21 mouse cellular contexts compared by ENCODE assay signal in genomic region chr14:8325746-8326145, GRCm38 (mm10). TPM values are rescaled to one million over a fixed set of nuclear protein-coding genes. Genes with fewer than 3 reads are reported as not detected.
DNase-seq lines count a peak whose midpoint lies in the region; ATAC-seq and TF ChIP-seq lines count a peak whose summit lies in the region.
"Had no signal": no experiment of that assay in that cellular context is flagged by ENCODE, and none has a peak within 500 bp of the region (broad histone marks: within the 10 kb centered on the region; RNA-seq: fewer than 3 reads in every experiment).

No protein-coding gene starts in this region.

- H3K27ac ChIP-seq in forebrain, embryonic 14.5 days (ENCODE audit: low read depth, low read length), result no peak overlapping the region
- no peak overlapping the region for H3K27ac ChIP-seq in forebrain, embryonic 10.5 days
- H3K27ac ChIP-seq in forebrain, embryonic 16.5 days (ENCODE audit: low read length), result no peak overlapping the region
- H3K27ac ChIP-seq in forebrain, postnatal 0 days (ENCODE audit: low read depth, low read length), result no peak overlapping the region
- H3K27ac ChIP-seq in kidney, adult 2 months (ENCODE audit: insufficient read depth, low read depth, low read length), result peak overlapping the region; percentile 91
- H3K27ac ChIP-seq: embryonic facial prominence, embryonic 10.5 days; embryonic facial prominence, embryonic 12.5 days had no signal

- no peaks in the 10 kb centered on the region for H3K36me3 ChIP-seq in forebrain, embryonic 14.5 days (ENCODE audit: control insufficient read depth, insufficient read depth, low read length)
- no peaks in the 10 kb centered on the region for H3K36me3 ChIP-seq in forebrain, embryonic 10.5 days (replicated peaks)
- no peaks in the 10 kb centered on the region for H3K36me3 ChIP-seq in forebrain, embryonic 16.5 days (ENCODE audit: control insufficient read depth, insufficient read depth)
- H3K36me3 ChIP-seq in forebrain, postnatal 0 days (ENCODE audit: insufficient read depth), result no peaks in the 10 kb centered on the region
- no peaks in the 10 kb centered on the region for H3K36me3 ChIP-seq in kidney, adult 2 months (ENCODE audit: control insufficient read depth, insufficient read depth, low read length)
- H3K36me3 ChIP-seq: embryonic facial prominence, embryonic 10.5 days; embryonic facial prominence, embryonic 12.5 days had no signal

- DNase-seq in forebrain, embryonic 14.5 days (ENCODE audit: low spot score), result peak; percentile 62
- no peak for DNase-seq in forebrain, embryonic 10.5 days (ENCODE audit: extremely low spot score, low spot score)
- no peak for DNase-seq in forebrain, postnatal 0 days
- DNase-seq in kidney, adult 2 months, result no peak
- DNase-seq in kidney, postnatal 4 days, result no peak
- DNase-seq in brain, embryonic 14.5 days (ENCODE audit: low read depth), result peak; percentile 75
- no peak for DNase-seq in right cerebral cortex, postnatal 10 days (ENCODE audit: low spot score in 2 of 2)
- DNase-seq: adrenal gland, adult 2 months; adrenal gland, postnatal 10 days; adrenal gland, postnatal 25 days; cerebellum, adult 11-12 months; cerebellum, adult 2 months; cerebellum, adult 9-10 months; cerebellum, postnatal 10 days; cerebellum, postnatal 25 days had no signal

- 60% methylated on average over 4 of the region's 4 CpGs for WGBS in forebrain, embryonic 14.5 days
- WGBS in forebrain, embryonic 10.5 days, result 88% methylated on average over 4 of the region's 4 CpGs
- 44% methylated on average over 4 of the region's 4 CpGs for WGBS in forebrain, embryonic 16.5 days
- WGBS in forebrain, postnatal 0 days, result 50% methylated on average over 4 of the region's 4 CpGs
- WGBS in kidney, adult 2 months, result 44% methylated on average over 4 of the region's 4 CpGs

- TF ChIP-seq POLR2A in kidney, adult 2 months (IDR thresholded peaks at IDR 0.05; ENCODE audit: low read depth, low read length), result no peak
- no peak for TF ChIP-seq POLR2A in brain, embryonic 14.5 days (IDR thresholded peaks at IDR 0.05; ENCODE audit: borderline replicate concordance, extremely low read depth, insufficient read depth, insufficient read length, poor library complexity, severe bottlenecking)

- H3K9ac ChIP-seq in forebrain, embryonic 14.5 days (ENCODE audit: low read length), result no peak overlapping the region
- H3K9ac ChIP-seq in forebrain, embryonic 16.5 days (replicated peaks; ENCODE audit: low read depth, low read length), result no peak overlapping the region
- H3K9ac ChIP-seq in forebrain, postnatal 0 days, result no peak overlapping the region
- H3K9ac ChIP-seq: embryonic facial prominence, embryonic 12.5 days had no signal

- ATAC-seq in forebrain, embryonic 14.5 days, result peak; percentile 25; the same call in 1 of the 2 replicates
- peak; percentile 47 for ATAC-seq in forebrain, embryonic 16.5 days
- ATAC-seq in forebrain, postnatal 0 days, result no peak

- no peaks in the 10 kb centered on the region for H3K27me3 ChIP-seq in forebrain, embryonic 14.5 days (replicated peaks; ENCODE audit: control insufficient read depth, insufficient read depth, low read length)
- H3K27me3 ChIP-seq in forebrain, embryonic 10.5 days (ENCODE audit: poor library complexity, severe bottlenecking), result peaks cover 14% of the 10 kb centered on the region; the same call in 1 of the 2 replicates
- no peaks in the 10 kb centered on the region for H3K27me3 ChIP-seq in forebrain, embryonic 16.5 days (replicated peaks; ENCODE audit: control insufficient read depth, insufficient read depth, low read length)
- H3K27me3 ChIP-seq in forebrain, postnatal 0 days (ENCODE audit: insufficient read depth, low read length), result no peaks in the 10 kb centered on the region
- H3K27me3 ChIP-seq in kidney, adult 2 months (replicated peaks; ENCODE audit: control insufficient read depth, insufficient read depth, low read length), result no peaks in the 10 kb centered on the region
- H3K27me3 ChIP-seq: embryonic facial prominence, embryonic 12.5 days had no signal

- peaks cover 18% of the 10 kb centered on the region for H3K4me1 ChIP-seq in forebrain, embryonic 14.5 days (ENCODE audit: control insufficient read depth, insufficient read depth, low read length)
- peaks cover 26% of the 10 kb centered on the region for H3K4me1 ChIP-seq in forebrain, embryonic 10.5 days
- H3K4me1 ChIP-seq in forebrain, embryonic 16.5 days (replicated peaks; ENCODE audit: control insufficient read depth, insufficient read depth, low read length), result peaks cover 7% of the 10 kb centered on the region; the same call in 1 of the 2 replicates
- H3K4me1 ChIP-seq in forebrain, postnatal 0 days (ENCODE audit: insufficient read depth), result peaks cover 6% of the 10 kb centered on the region; the same call in 1 of the 2 replicates
- peaks cover 43% of the 10 kb centered on the region for H3K4me1 ChIP-seq in kidney, adult 2 months (ENCODE audit: control insufficient read depth, insufficient read depth, low read length)

- no peaks in the 10 kb centered on the region for H3K9me3 ChIP-seq in forebrain, embryonic 14.5 days (replicated peaks; ENCODE audit: control insufficient read depth, low read length)
- no peaks in the 10 kb centered on the region for H3K9me3 ChIP-seq in forebrain, embryonic 10.5 days
- no peaks in the 10 kb centered on the region for H3K9me3 ChIP-seq in forebrain, embryonic 16.5 days (ENCODE audit: control insufficient read depth, low read length)
- H3K9me3 ChIP-seq in forebrain, postnatal 0 days (ENCODE audit: low read length), result no peaks in the 10 kb centered on the region
- H3K9me3 ChIP-seq: embryonic facial prominence, embryonic 10.5 days; embryonic facial prominence, embryonic 12.5 days had no signal

- H3K4me2 ChIP-seq in forebrain, embryonic 14.5 days (ENCODE audit: low read length), result no peak overlapping the region
- H3K4me2 ChIP-seq in forebrain, embryonic 16.5 days (ENCODE audit: low read length), result no peak overlapping the region
- H3K4me2 ChIP-seq in forebrain, postnatal 0 days (ENCODE audit: low read depth), result no peak overlapping the region
- H3K4me2 ChIP-seq: embryonic facial prominence, embryonic 12.5 days had no signal

- no peak for TF ChIP-seq CTCF in forebrain, postnatal 0 days (IDR thresholded peaks at IDR 0.05; ENCODE audit: low read depth)
- no peak for TF ChIP-seq CTCF in kidney, adult 2 months (conservative IDR thresholded peaks at IDR 0.05; ENCODE audit: insufficient read depth, insufficient read length, low read depth, low read length)
- TF ChIP-seq CTCF in brain, embryonic 14.5 days (IDR thresholded peaks at IDR 0.05; ENCODE audit: borderline replicate concordance, extremely low read depth, insufficient read depth, insufficient read length), result no peak

- no peak overlapping the region for H3K4me3 ChIP-seq in forebrain, embryonic 14.5 days (ENCODE audit: low read depth, low read length)
- H3K4me3 ChIP-seq in forebrain, embryonic 10.5 days, result no peak overlapping the region
- no peak overlapping the region for H3K4me3 ChIP-seq in forebrain, embryonic 16.5 days (replicated peaks; ENCODE audit: low read length)
- H3K4me3 ChIP-seq in forebrain, postnatal 0 days (ENCODE audit: low read depth, low read length), result no peak overlapping the region
- no peak overlapping the region for H3K4me3 ChIP-seq in kidney, adult 2 months (ENCODE audit: insufficient read depth, low read depth, low read length)
- H3K4me3 ChIP-seq: embryonic facial prominence, embryonic 10.5 days; embryonic facial prominence, embryonic 12.5 days had no signal

RNA-seq across cellular contexts. Expression of gene Fam107a, which starts 7.9 kb away (rescaled TPM):
- 0.14 and 0.15 TPM in 2 replicates for polyA plus RNA-seq in forebrain, embryonic 14.5 days (2014; fragmentation: Nextera tagmentation; extraction: Ambion mirVana)
- polyA plus RNA-seq in forebrain, embryonic 10.5 days (2016; fragmentation: Nextera tagmentation; extraction: Ambion mirVana), result 0.61 and 0.66 TPM in 2 replicates
- 0.54 and 0.73 TPM in 2 replicates for polyA plus RNA-seq in forebrain, embryonic 16.5 days (2015; fragmentation: Nextera tagmentation; extraction: Ambion mirVana)
- 15.5 and 23.5 TPM in 2 replicates for total RNA-seq in forebrain, postnatal 0 days (2014; rRNA removed)
- polyA plus RNA-seq in forebrain, postnatal 0 days (2015; fragmentation: Nextera tagmentation; extraction: Ambion mirVana), result 2.0 and 2.8 TPM in 2 replicates
- 119 and 151 TPM in 2 replicates for polyA plus RNA-seq in kidney, adult 2 months (2012; rRNA removed)
- polyA plus RNA-seq in brain, embryonic 14.5 days (2012; rRNA removed), result 0.57 and 0.72 TPM in 2 replicates
- total RNA-seq: MEL had no signal
- polyA plus RNA-seq: C2C12 had no signal

RNA-seq across cellular contexts. Expression of gene Oit1, which starts 52.8 kb away (rescaled TPM):
- not detected in 2 replicates for polyA plus RNA-seq in forebrain, embryonic 14.5 days (2014; fragmentation: Nextera tagmentation; extraction: Ambion mirVana)
- 0.15 TPM in 1 of 2 replicates, not detected in the other for polyA plus RNA-seq in forebrain, embryonic 10.5 days (2016; fragmentation: Nextera tagmentation; extraction: Ambion mirVana)
- polyA plus RNA-seq in forebrain, embryonic 16.5 days (2015; fragmentation: Nextera tagmentation; extraction: Ambion mirVana), result not detected in 2 replicates
- 0.23 TPM in 1 of 2 replicates, not detected in the other for total RNA-seq in forebrain, postnatal 0 days (2014; rRNA removed)
- polyA plus RNA-seq in forebrain, postnatal 0 days (2015; fragmentation: Nextera tagmentation; extraction: Ambion mirVana), result 0.12 and 0.15 TPM in 2 replicates
- polyA plus RNA-seq in kidney, adult 2 months (2012; rRNA removed), result 1.3 and 1.5 TPM in 2 replicates
- 0.07 TPM in 1 of 2 replicates, not detected in the other for polyA plus RNA-seq in brain, embryonic 14.5 days (2012; rRNA removed)
- total RNA-seq: adrenal gland, adult 2 months; adrenal gland, postnatal 10 days; adrenal gland, postnatal 25 days; MEL had no signal
- polyA plus RNA-seq: adrenal gland, adult 2 months; C2C12; cerebellum, adult 2 months; cortical plate, adult 2 months had no signal

Comparison
In these comparisons a context has a peak if more than half of its experiments do, and no peak if none do; other contexts are left out.
1. DNase-seq: peak in forebrain, embryonic 14.5 days (single experiment) and brain, embryonic 14.5 days (single experiment); none in forebrain, embryonic 10.5 days (single experiment), forebrain, postnatal 0 days (single experiment), kidney, adult 2 months (single experiment), kidney, postnatal 4 days (0 of 2) and right cerebral cortex, postnatal 10 days (0 of 2).
2. RNA of gene Fam107a, which starts 7.9 kb away (polyA plus RNA-seq): 119 to 151 TPM in kidney, adult 2 months; 2.0 to 2.8 TPM in forebrain, postnatal 0 days, 0.57 to 0.72 TPM in brain, embryonic 14.5 days, 0.61 to 0.66 TPM in forebrain, embryonic 10.5 days, 0.54 to 0.73 TPM in forebrain, embryonic 16.5 days and 0.14 to 0.15 TPM in forebrain, embryonic 14.5 days; every median in the first group is over 10 times any median in the second.